Mouse (Mus musculus) embryonic facial prominence, embryonic 13.5 days (tissue): ENCODE measurements around the gene Arg2. TPM values are rescaled to one million over a fixed set of nuclear protein-coding genes. Genes with fewer than 3 reads are reported as not detected.

Experiments used
- ATAC-seq: fragments of 200-750 bp; cut with Nextera tagmentation; 2 replicates; pipeline ENCODE4 v1.8.0; 2017; ENCODE audit warnings: low read depth; ENCODE audit not compliant: insufficient number of reproducible peaks, insufficient read depth, low FRiP score, low TSS enrichment
- H3K27ac ChIP-seq: fragments of 300-500 bp; sonication (generic); 2 replicates; pipeline ENCODE4 v1.5.1; 2015; ENCODE audit warnings: moderate library complexity, mild to moderate bottlenecking, inconsistent platforms
- H3K27me3 ChIP-seq: fragments of 300-500 bp; sonication (generic); 2 replicates; pipeline ENCODE4 v1.6.1; 2015; ENCODE audit warnings: mild to moderate bottlenecking, inconsistent platforms
- H3K36me3 ChIP-seq: fragments of 300-500 bp; sonication (generic); 2 replicates; pipeline ENCODE4 v1.6.1; 2015; ENCODE audit warnings: mild to moderate bottlenecking, inconsistent platforms
- H3K4me1 ChIP-seq: fragments of 300-500 bp; sonication (generic); 2 replicates; pipeline ENCODE4 v1.6.1; 2015; ENCODE audit warnings: inconsistent platforms
- H3K4me2 ChIP-seq: fragments of 300-500 bp; sonication (generic); 2 replicates; pipeline ENCODE4 v1.6.1; 2015; ENCODE audit warnings: moderate library complexity, mild to moderate bottlenecking, inconsistent platforms
- H3K4me3 ChIP-seq: fragments of 300-500 bp; sonication (generic); 2 replicates; pipeline ENCODE4 v1.5.1; 2015; ENCODE audit warnings: mild to moderate bottlenecking, inconsistent platforms
- H3K9ac ChIP-seq: fragments of 300-500 bp; sonication (generic); 2 replicates; pipeline ENCODE4 v1.6.1; 2015; ENCODE audit warnings: mild to moderate bottlenecking, inconsistent platforms
- H3K9me3 ChIP-seq: fragments of 300-500 bp; sonication (generic); 2 replicates; pipeline ENCODE4 v1.6.1; 2016; ENCODE audit warnings: inconsistent platforms
- WGBS: fragments of 180-500 bp; shearing (Covaris S2); methylation state at CpG from one replicate; pipeline ENCODE4 v1.1.7; 2015; ENCODE audit warnings: mixed read lengths; 5-methylcytosine and 5-hydroxymethylcytosine counted together
- polyA plus RNA-seq: library from polyadenylated mRNA; unstranded; fragments of >200 nt; fragmentation: Nextera tagmentation; extraction: Ambion mirVana; gene quantifications from 2 replicates; pipeline ENCODE4 v1.2.1, GENCODE M21; 2015

The Arg2 gene
- polyA plus RNA-seq, 1 experiment from 2014 or later: 4.9 TPM

DNA sequence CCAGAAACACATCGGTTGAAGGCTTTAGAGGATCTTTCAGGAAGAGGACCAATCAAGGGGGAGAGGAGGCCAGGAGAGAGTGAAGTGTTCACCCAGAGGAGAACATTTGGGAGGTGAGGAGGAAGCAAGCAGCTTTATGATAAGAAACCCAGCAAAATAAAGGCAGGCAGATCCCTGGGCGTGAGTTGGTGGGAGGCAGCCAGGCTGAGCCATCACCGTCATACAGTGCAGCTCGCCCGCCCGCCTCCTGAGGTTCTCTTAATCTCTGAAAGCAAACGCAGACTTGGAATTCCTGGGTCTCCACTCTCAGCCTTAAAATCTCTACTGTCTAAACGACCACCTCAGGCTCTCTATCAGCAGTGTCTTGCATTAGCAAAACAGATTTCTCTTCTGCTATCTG lies 4.1 kb downstream of the Arg2 start:
- ATAC-seq: no peak
- Histone ChIP-seq H3K9me3 (no peaks in the 10 kb centered on the region), H3K9ac (no peak overlapping the region), H3K27me3 (peaks cover 39% of the 10 kb centered on the region), H3K36me3 (no peaks in the 10 kb centered on the region), H3K4me3 (no peak overlapping the region), H3K4me2 (no peak overlapping the region), H3K4me1 (peaks cover 16% of the 10 kb centered on the region), H3K27ac (no peak overlapping the region)
- 40% methylated on average over 8 of the region's 8 CpGs for WGBS

DNA sequence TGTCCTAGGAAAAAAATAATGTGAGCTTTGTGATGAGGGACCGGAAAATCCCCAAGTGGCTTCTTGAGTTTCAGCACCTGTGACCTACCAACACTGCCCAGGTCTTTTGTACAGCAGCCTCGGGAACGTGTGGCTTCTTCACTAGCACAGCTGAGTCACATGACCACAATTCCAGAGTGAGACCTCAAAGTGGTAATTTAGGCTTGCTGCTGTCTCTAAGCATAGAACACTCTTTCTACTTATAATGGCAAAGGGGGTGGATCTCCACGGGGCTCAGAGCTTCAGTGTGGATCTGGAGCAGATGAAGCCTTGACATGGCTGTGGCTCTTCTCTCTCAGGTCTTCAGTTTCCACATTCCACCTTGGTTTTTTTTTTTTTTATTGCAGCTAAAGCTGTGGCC lies 4.5 kb downstream of the Arg2 start:
- H3K36me3 ChIP-seq: no peaks in the 10 kb centered on the region
- peaks cover 16% of the 10 kb centered on the region for H3K4me1 ChIP-seq
- WGBS: 27% methylated on average over 4 of the region's 4 CpGs
- H3K27me3 ChIP-seq: peaks cover 36% of the 10 kb centered on the region
- H3K9ac ChIP-seq: no peak overlapping the region
- H3K9me3 ChIP-seq: no peaks in the 10 kb centered on the region
- H3K4me3 ChIP-seq: no peak overlapping the region
- H3K27ac ChIP-seq: no peak overlapping the region
- ATAC-seq: no peak
- no peak overlapping the region for H3K4me2 ChIP-seq

DNA sequence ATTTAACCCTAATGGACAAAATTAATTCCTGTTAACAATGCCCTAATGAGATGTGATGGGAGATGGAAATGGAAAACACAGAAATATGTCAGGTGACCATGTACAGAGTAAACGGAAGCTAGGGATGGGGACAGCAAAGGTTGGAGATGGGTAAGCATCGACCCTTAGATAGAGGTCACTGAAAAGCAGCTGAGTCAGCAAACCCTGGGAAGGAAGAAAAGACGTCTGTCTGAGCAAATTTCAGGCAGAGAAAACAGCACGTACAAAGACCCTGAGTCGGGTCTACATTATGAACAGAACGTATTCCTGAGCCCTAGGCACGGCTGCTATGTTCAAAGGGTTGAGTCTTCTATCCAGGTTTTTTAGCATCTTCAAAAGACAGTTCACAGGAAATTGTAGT lies 6.4 kb downstream of the Arg2 start:
- Histone ChIP-seq H3K9me3 (no peaks in the 10 kb centered on the region), H3K4me2 (no peak overlapping the region), H3K36me3 (no peaks in the 10 kb centered on the region), H3K27me3 (peaks cover 17% of the 10 kb centered on the region), H3K27ac (no peak overlapping the region), H3K9ac (no peak overlapping the region), H3K4me3 (no peak overlapping the region), H3K4me1 (0 out of 2 replicates have a peak, but pooled peaks cover 6% of the 10 kb centered on the region)
- WGBS: 58% methylated on average over 7 of the region's 7 CpGs
- no peak for ATAC-seq

DNA sequence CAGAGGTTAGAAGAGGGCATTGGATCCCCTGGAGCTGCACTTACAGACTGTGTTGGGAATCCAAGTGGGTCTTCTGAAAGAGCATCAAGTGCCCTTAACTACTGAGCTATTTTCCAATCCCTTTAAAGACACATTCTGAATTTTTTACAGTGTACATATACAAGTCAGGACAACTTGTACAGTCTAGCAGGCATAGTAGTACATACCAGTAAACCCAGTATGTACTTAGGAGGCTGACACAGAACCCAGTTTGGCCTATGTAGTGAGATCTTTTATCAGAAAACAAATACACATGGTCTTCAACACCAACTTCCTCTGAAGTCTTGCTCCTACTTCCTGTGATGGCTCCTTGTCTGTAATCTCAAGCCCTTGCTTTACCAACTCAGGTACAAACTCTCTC lies 8.4 kb downstream of the Arg2 start:
- Histone ChIP-seq H3K4me2 (no peak overlapping the region), H3K36me3 (no peaks in the 10 kb centered on the region), H3K27me3 (no peaks in the 10 kb centered on the region), H3K9ac (no peak overlapping the region), H3K27ac (no peak overlapping the region), H3K9me3 (no peaks in the 10 kb centered on the region), H3K4me1 (0 out of 2 replicates have a peak, but pooled peaks cover 6% of the 10 kb centered on the region), H3K4me3 (no peak overlapping the region)
- no peak for ATAC-seq

DNA sequence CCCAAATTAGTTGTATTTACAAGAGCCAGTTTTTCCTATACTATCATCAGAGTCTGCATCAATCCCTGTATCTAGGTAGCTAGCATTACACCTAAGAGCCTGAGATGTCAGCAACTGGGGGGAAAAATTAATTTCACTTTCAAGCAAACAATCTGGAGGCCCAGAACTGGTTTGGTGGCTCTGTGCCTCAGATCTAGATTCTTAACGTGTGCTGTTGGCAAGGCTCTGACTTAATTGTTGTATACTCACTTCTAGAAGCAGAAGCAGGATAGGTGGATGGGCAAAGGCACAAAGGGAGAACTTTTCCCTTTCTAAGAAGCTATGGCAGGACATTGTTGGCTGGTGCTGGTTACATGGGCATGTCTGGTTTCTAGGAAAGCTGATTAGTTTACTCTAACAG lies 8.8 kb downstream of the Arg2 start:
- H3K36me3 ChIP-seq: no peaks in the 10 kb centered on the region
- no peak for ATAC-seq
- WGBS: 51% methylated on average over 1 of the region's 1 CpGs
- 0 out of 2 replicates have a peak, but pooled peaks cover 6% of the 10 kb centered on the region for H3K4me1 ChIP-seq
- no peaks in the 10 kb centered on the region for H3K27me3 ChIP-seq
- H3K4me3 ChIP-seq: no peak overlapping the region
- H3K27ac ChIP-seq: no peak overlapping the region
- no peak overlapping the region for H3K4me2 ChIP-seq
- no peaks in the 10 kb centered on the region for H3K9me3 ChIP-seq
- H3K9ac ChIP-seq: no peak overlapping the region

DNA sequence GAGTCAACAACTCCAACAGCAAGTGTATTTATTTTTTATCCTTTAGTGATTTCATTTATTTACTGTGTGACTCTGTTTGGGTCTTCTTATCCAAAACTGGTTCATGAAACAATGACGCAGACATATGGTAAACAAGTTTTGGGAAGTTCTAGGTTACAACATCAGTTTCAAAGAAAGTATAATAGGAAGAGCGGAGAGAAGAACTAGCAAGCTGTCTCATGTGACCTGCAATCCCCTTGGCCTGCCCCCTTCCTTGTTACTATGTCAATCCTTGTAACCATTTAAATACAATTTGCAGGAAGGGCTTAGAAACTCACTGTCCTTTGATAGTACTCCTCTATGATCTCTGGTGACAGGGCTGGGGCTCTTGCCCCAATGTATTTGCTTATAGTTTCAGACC lies 10.2 kb downstream of the Arg2 start:
- no peaks in the 10 kb centered on the region for H3K9me3 ChIP-seq
- H3K36me3 ChIP-seq: no peaks in the 10 kb centered on the region
- ATAC-seq: no peak
- WGBS: 86% methylated on average over 2 of the region's 2 CpGs
- no peak overlapping the region for H3K4me2 ChIP-seq
- H3K27me3 ChIP-seq: no peaks in the 10 kb centered on the region
- no peak overlapping the region for H3K4me3 ChIP-seq
- no peak overlapping the region for H3K9ac ChIP-seq
- no peak overlapping the region for H3K27ac ChIP-seq
- H3K4me1 ChIP-seq: no peaks in the 10 kb centered on the region

DNA sequence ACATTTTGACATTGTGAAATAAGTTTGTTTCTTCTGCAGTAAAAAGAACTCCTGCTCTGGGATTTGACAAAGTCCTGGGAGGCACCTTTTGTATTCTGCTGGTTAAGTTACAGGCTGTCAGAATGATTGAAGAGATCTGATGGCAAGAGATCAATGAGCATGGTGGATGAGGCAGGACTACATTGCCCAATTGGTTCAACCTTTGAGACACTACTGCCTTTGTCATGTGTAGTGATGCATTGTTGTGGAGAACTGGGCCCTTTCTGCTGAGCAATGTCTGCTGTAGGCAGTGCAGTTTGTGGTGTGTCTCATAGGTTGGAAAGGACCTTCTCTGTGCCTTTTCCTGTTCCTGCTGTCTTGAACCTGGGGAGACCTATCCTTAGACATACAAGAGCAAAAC lies 10.8 kb downstream of the Arg2 start:
- no peak overlapping the region for H3K27ac ChIP-seq
- H3K4me2 ChIP-seq: no peak overlapping the region
- H3K4me1 ChIP-seq: no peaks in the 10 kb centered on the region
- no peaks in the 10 kb centered on the region for H3K27me3 ChIP-seq
- no peaks in the 10 kb centered on the region for H3K36me3 ChIP-seq
- no peak for ATAC-seq
- no peak overlapping the region for H3K9ac ChIP-seq
- H3K9me3 ChIP-seq: no peaks in the 10 kb centered on the region
- H3K4me3 ChIP-seq: no peak overlapping the region

DNA sequence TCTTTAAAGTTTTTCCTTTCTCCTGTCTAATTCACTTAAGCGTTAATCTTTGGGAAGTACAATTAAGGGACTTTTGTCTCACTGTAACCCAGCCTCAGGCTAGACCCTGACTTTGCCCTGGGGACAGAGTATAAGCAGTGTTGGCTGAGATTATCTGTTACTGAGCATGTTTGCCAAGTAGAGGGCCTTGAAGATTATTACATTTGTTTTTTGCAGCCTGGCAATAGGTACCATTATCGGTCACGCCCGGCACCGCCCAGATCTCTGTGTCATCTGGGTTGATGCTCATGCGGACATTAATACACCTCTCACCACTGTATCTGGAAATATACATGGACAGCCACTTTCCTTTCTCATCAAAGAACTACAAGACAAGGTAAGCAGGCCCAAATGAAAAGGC lies 19.1 kb downstream of the Arg2 start:
- H3K4me1 ChIP-seq: no peaks in the 10 kb centered on the region
- ATAC-seq: no peak
- H3K9me3 ChIP-seq: no peaks in the 10 kb centered on the region
- WGBS: 88% methylated on average over 6 of the region's 6 CpGs
- H3K27me3 ChIP-seq: no peaks in the 10 kb centered on the region
- H3K4me2 ChIP-seq: no peak overlapping the region
- no peak overlapping the region for H3K4me3 ChIP-seq
- H3K9ac ChIP-seq: no peak overlapping the region
- peaks cover 7% of the 10 kb centered on the region for H3K36me3 ChIP-seq
- no peak overlapping the region for H3K27ac ChIP-seq

DNA sequence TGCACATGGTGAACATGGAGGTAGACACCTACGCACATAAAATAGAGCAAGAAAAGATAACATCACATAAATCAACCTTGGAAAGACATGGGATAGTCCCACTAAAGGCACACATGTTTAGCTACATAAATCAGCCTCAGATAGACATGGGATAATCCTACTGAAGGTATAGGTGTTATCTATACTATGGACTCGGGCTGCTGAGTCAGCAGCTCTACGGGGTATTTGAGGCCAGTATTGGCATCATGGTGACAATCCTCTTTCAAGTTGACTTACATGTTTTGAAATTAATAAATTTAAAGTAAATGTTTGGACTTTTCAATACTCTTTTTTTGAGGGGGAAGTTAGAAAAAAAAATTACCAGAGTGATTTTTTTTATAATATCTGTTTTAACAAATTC lies 32.3 kb downstream of the Arg2 start:
- H3K36me3 ChIP-seq: peaks cover 69% of the 10 kb centered on the region
- H3K27me3 ChIP-seq: no peaks in the 10 kb centered on the region
- no peak overlapping the region for H3K4me3 ChIP-seq
- WGBS: 92% methylated on average over 3 of the region's 3 CpGs
- H3K9ac ChIP-seq: no peak overlapping the region
- H3K9me3 ChIP-seq: no peaks in the 10 kb centered on the region
- no peak overlapping the region for H3K27ac ChIP-seq
- no peaks in the 10 kb centered on the region for H3K4me1 ChIP-seq
- ATAC-seq: no peak
- no peak overlapping the region for H3K4me2 ChIP-seq

DNA sequence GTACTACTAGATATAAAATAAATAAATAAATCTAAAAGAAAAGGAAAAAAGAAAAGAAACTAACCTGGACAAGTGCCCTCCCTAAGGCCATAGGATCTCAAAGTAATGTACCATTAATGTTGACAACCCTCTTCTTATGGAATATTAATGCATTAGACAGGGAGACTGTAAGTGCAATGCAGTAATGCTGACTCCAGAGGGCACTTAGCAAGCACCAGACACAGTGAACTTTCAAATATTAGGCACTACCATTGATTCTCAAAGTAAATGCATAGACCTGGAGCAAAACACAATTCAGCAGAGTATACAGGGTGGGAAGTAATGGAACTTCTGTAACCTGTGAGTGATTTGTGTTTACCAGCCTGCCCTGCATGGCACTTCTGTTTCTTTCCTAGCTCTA lies 38.6 kb downstream of the Arg2 start:
- peaks cover 16% of the 10 kb centered on the region for H3K36me3 ChIP-seq
- H3K9me3 ChIP-seq: no peaks in the 10 kb centered on the region
- no peak overlapping the region for H3K4me2 ChIP-seq
- peaks cover 6% of the 10 kb centered on the region for H3K4me1 ChIP-seq
- H3K27me3 ChIP-seq: no peaks in the 10 kb centered on the region
- no peak overlapping the region for H3K9ac ChIP-seq
- H3K4me3 ChIP-seq: no peak overlapping the region
- no peak for ATAC-seq
- no peak overlapping the region for H3K27ac ChIP-seq

DNA sequence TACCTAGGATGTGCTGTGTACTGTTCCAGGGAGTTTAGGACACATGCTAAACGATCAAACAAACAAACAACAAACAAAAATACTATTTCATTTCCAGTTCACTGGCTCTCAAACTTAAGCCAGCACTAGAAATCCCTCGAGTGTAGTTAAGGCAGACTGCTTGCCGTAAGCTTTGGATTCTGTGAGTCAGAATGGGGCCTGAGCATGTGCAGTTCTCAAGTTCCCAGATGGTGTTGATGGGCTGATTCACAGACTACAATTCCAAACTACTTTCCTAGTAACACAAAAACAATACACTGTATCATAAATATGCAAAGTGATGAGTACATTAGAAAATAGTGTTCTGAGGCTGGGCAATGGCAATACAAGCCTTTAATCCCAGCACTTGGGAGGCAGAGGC lies 39.8 kb downstream of the Arg2 start:
- no peaks in the 10 kb centered on the region for H3K27me3 ChIP-seq

DNA sequence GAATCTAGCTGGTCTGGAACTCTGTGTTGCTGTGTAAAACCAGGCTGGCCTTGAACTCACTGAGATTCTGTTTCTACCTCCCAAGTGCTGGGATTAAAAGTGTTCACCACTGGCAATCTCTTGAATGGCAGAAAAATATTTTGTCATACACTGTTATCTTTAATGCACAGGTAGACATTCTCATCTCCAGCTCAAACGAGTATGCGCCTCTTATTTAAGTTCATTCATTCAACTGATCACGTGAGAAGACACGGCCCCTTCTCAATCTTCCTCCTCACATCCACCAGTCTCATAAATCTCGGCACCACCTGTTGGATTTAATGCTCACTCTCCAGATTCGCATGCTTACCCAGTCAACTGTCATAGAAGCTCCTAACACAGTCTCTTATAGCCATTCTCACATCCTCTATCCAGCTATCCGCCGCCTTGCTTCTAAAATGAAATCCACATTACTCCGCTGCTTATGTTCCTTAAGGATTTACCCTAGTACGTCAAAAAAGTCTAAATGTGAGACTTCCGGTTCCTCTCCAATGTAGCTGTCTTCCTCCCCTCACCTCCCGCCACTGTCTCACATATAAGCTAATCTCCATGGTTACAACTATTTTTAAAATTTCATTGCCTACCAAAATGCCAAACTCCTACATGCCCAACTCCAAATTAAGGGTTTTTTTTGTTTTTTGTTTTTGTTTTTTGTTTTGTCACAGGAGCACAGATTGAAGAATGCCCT lies 40.9 kb downstream of the Arg2 start:
- peak overlapping the region; percentile 61 for H3K4me2 ChIP-seq
- peak overlapping the region; percentile 90 for H3K27ac ChIP-seq
- peak overlapping the region; percentile 83 for H3K9ac ChIP-seq
- no peaks in the 10 kb centered on the region for H3K27me3 ChIP-seq
- H3K4me3 ChIP-seq: peak overlapping the region; percentile 98
- peaks cover 15% of the 10 kb centered on the region for H3K36me3 ChIP-seq
- H3K9me3 ChIP-seq: no peaks in the 10 kb centered on the region
- peaks cover 6% of the 10 kb centered on the region for H3K4me1 ChIP-seq
- no peak for ATAC-seq
- 30% methylated on average over 12 of the region's 12 CpGs for WGBS

More for the DNA sequence above, 39.8 kb downstream of the Arg2 start:
- H3K9me3 ChIP-seq: no peaks in the 10 kb centered on the region
- no peak overlapping the region for H3K4me3 ChIP-seq
- 71% methylated on average over 3 of the region's 3 CpGs for WGBS
- H3K4me1 ChIP-seq: peaks cover 6% of the 10 kb centered on the region
- no peak overlapping the region for H3K27ac ChIP-seq
- ATAC-seq: no peak
- no peak overlapping the region for H3K9ac ChIP-seq
- no peak overlapping the region for H3K4me2 ChIP-seq
- peaks cover 11% of the 10 kb centered on the region for H3K36me3 ChIP-seq
